Mouse (Mus musculus): ENCODE data around the gene Muc20. TPM values are rescaled to one million over a fixed set of nuclear protein-coding genes. Genes with fewer than 3 reads are reported as not detected.
A peak's percentile ranks its signal among the peaks of the same experiment; 100 is the strongest.

Gene Muc20
- not detected in 2 replicates for polyA plus RNA-seq (2012; ENCODE audit: insufficient read depth, insufficient read length, missing spikeins)

- no peak within 1 kb of the TSS for H3K4me3 ChIP-seq (ENCODE audit: insufficient read depth, low read depth, low read length)
- no peak within 1 kb of the TSS for H3K27ac ChIP-seq (replicated peaks; ENCODE audit: low read depth, low read length)
- H3K4me1 ChIP-seq (ENCODE audit: control insufficient read depth, insufficient read depth, insufficient read length, low read length): 0 out of 2 replicates have a peak, but pooled peaks cover 2% of the 10 kb centered on the region
Observed at GRCm38 (mm10) chr16:32797426-32797689, at the start of gene Muc20. Gene Muc20, minus strand, starts transcription at chr16:32797435.

- Histone ChIP-seq H3K27ac (replicated peaks; ENCODE audit: low read depth, low read length) (no peak overlapping the region), H3K4me1 (ENCODE audit: control insufficient read depth, insufficient read depth, insufficient read length, low read length) (no peaks in the 10 kb centered on the region), H3K4me3 (ENCODE audit: insufficient read depth, low read depth, low read length) (no peak overlapping the region)
Observed at GRCm38 (mm10) chr16:32831501-32831900, 34.3 kb upstream of the Muc20 start.

GRCm38 (mm10) chr16:32829104-32829503 lies 31.9 kb upstream of the Muc20 start:
- Histone ChIP-seq H3K4me3 (ENCODE audit: insufficient read depth, low read depth, low read length) (no peak overlapping the region), H3K27ac (replicated peaks; ENCODE audit: low read depth, low read length) (no peak overlapping the region), H3K4me1 (ENCODE audit: control insufficient read depth, insufficient read depth, insufficient read length, low read length) (no peaks in the 10 kb centered on the region)

- Histone ChIP-seq H3K4me3 (ENCODE audit: insufficient read depth, low read depth, low read length) (no peak overlapping the region), H3K4me1 (ENCODE audit: control insufficient read depth, insufficient read depth, insufficient read length, low read length) (peaks cover 5% of the 10 kb centered on the region; the same call in 1 of the 2 replicates)
Observed at GRCm38 (mm10) chr16:32826521-32826920, 29.3 kb upstream of the Muc20 start.

GRCm38 (mm10) chr16:32825380-32825779 lies 28.1 kb upstream of the Muc20 start:
- H3K27ac ChIP-seq (replicated peaks; ENCODE audit: low read depth, low read length): no peak overlapping the region
- H3K4me3 ChIP-seq (ENCODE audit: insufficient read depth, low read depth, low read length): no peak overlapping the region

More at GRCm38 (mm10) chr16:32826521-32826920, 29.3 kb upstream of the Muc20 start:
- H3K27ac ChIP-seq (replicated peaks; ENCODE audit: low read depth, low read length): no peak overlapping the region

GRCm38 (mm10) chr16:32824061-32824460 lies 26.8 kb upstream of the Muc20 start:
- Histone ChIP-seq H3K4me3 (ENCODE audit: insufficient read depth, low read depth, low read length) (no peak overlapping the region), H3K27ac (replicated peaks; ENCODE audit: low read depth, low read length) (no peak overlapping the region), H3K4me1 (ENCODE audit: control insufficient read depth, insufficient read depth, insufficient read length, low read length) (peaks cover 5% of the 10 kb centered on the region; the same call in 1 of the 2 replicates)

More at GRCm38 (mm10) chr16:32825380-32825779, 28.1 kb upstream of the Muc20 start:
- peaks cover 5% of the 10 kb centered on the region; the same call in 1 of the 2 replicates for H3K4me1 ChIP-seq (ENCODE audit: control insufficient read depth, insufficient read depth, insufficient read length, low read length)

DNA sequence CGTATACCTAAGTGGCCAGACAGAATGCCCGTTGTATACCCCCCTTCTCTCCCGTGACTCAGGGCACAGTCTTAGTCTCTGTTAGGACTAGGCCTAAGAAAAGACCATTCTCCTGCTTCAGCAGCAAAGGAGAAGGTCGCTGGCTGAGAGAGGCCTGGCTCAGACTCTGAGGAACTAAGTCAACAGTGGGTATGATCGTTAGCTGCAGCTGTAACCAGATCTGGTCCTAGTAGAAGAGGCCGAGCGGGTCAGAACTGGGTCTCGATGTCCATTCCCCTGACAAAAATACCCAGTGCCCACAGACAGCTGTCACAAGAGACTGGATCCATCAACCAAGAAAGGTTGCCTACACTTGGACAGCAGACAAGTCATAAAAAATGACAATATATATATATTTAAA lies 26.3 kb upstream of the Muc20 start:
- H3K4me1 ChIP-seq (ENCODE audit: control insufficient read depth, insufficient read depth, insufficient read length, low read length): peaks cover 5% of the 10 kb centered on the region; the same call in 1 of the 2 replicates
- 0 out of 2 replicates have a peak overlapping the region, but pooled peaks have one; percentile 51 for H3K27ac ChIP-seq (replicated peaks; ENCODE audit: low read depth, low read length)
- no peak overlapping the region for H3K4me3 ChIP-seq (ENCODE audit: insufficient read depth, low read depth, low read length)

GRCm38 (mm10) chr16:32822881-32823280 lies 25.6 kb upstream of the Muc20 start:
- Histone ChIP-seq H3K4me3 (ENCODE audit: insufficient read depth, low read depth, low read length) (no peak overlapping the region), H3K27ac (replicated peaks; ENCODE audit: low read depth, low read length) (peak overlapping the region; percentile 51; the same call in 1 of the 2 replicates), H3K4me1 (ENCODE audit: control insufficient read depth, insufficient read depth, insufficient read length, low read length) (peaks cover 5% of the 10 kb centered on the region; the same call in 1 of the 2 replicates)

DNA sequence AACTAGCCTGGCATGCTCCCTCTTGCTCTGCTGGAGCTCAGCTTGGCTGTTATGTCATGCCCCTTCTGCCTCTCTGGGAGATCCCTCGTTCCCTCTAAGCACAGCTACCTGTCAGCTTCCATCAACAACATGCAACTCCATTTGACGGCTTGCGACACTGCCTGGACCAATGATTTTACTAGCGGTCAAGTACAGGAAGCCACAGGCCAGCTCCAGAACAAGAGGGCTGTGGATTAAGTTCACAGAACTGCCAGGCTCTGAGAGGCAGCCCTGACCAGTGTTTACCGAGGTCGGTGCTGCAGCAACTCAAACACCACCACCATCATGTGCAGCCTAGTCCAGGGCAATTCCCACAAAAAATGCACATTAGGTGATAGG lies 25.2 kb upstream of the Muc20 start:
- H3K27ac ChIP-seq (replicated peaks; ENCODE audit: low read depth, low read length): peak overlapping the region; percentile 51
- peaks cover 5% of the 10 kb centered on the region; the same call in 1 of the 2 replicates for H3K4me1 ChIP-seq (ENCODE audit: control insufficient read depth, insufficient read depth, insufficient read length, low read length)
- no peak overlapping the region for H3K4me3 ChIP-seq (ENCODE audit: insufficient read depth, low read depth, low read length)

DNA sequence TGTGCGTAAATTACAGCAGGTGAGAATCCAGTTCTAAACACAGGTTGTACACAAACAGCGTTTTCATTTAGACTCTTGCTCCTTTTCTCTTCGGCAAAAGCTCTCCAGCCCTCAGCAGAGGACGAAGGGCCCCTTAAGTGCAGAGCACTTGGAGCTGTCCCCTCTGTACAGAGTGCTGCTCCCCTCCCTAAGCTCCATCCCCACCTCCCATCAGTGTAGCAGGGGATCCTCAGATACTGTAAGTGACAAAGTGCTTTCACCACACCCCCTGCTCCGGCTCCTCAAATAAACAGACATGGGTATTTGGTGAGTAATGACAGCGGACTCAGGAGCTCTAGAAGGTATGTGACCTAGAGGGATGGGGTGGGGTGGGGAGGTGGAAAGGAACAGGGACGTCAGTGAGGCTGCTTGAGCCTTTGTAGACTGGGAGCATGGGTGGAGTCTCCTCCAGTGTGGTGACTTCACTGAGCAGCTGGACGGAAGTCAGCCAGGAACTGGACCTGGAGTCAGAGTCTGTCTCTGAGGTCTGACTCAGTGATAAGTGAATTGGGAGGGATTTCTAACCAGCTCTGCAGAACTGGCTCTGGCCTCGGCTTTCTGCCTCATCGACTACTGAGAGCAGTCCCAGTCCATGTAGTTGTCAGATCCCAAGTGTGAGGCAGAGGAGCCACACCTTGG lies 24.7 kb upstream of the Muc20 start:
- Histone ChIP-seq H3K27ac (replicated peaks; ENCODE audit: low read depth, low read length) (peak overlapping the region; percentile 51), H3K4me3 (ENCODE audit: insufficient read depth, low read depth, low read length) (no peak overlapping the region)

GRCm38 (mm10) chr16:32818441-32818840 lies 21.2 kb upstream of the Muc20 start:
- Histone ChIP-seq H3K4me3 (ENCODE audit: insufficient read depth, low read depth, low read length) (no peak overlapping the region), H3K4me1 (ENCODE audit: control insufficient read depth, insufficient read depth, insufficient read length, low read length) (peaks cover 9% of the 10 kb centered on the region), H3K27ac (replicated peaks; ENCODE audit: low read depth, low read length) (no peak overlapping the region)

More for the DNA sequence above, 24.7 kb upstream of the Muc20 start:
- H3K4me1 ChIP-seq (ENCODE audit: control insufficient read depth, insufficient read depth, insufficient read length, low read length): peaks cover 5% of the 10 kb centered on the region; the same call in 1 of the 2 replicates

DNA sequence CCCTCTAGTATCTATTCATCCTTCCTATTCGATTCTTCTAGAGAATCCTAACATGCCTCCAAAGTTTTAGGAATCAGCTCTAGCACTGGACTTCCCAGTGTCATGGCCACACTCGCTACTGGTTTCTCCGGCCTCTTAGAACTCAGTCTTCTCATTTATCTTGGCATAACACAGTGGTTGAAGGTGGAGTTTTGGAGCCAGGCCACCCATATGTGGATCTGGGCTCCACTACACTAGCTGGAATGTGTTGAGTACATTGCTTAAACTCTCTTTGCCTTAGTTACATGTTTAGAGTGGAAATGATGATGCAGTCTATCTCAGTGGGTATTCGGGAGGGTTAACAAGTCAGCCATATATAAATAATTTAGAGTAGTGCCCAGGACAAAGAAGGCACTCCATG lies 20.8 kb upstream of the Muc20 start:
- H3K4me1 ChIP-seq (ENCODE audit: control insufficient read depth, insufficient read depth, insufficient read length, low read length): peaks cover 9% of the 10 kb centered on the region
- H3K27ac ChIP-seq (replicated peaks; ENCODE audit: low read depth, low read length): no peak overlapping the region

GRCm38 (mm10) chr16:32815160-32815605 lies 17.9 kb upstream of the Muc20 start:
- Histone ChIP-seq H3K27ac (replicated peaks; ENCODE audit: low read depth, low read length) (peak overlapping the region; percentile 10; the same call in 1 of the 2 replicates), H3K4me3 (ENCODE audit: insufficient read depth, low read depth, low read length) (peak overlapping the region; percentile 51)

More for the DNA sequence above, 20.8 kb upstream of the Muc20 start:
- H3K4me3 ChIP-seq (ENCODE audit: insufficient read depth, low read depth, low read length): no peak overlapping the region

DNA sequence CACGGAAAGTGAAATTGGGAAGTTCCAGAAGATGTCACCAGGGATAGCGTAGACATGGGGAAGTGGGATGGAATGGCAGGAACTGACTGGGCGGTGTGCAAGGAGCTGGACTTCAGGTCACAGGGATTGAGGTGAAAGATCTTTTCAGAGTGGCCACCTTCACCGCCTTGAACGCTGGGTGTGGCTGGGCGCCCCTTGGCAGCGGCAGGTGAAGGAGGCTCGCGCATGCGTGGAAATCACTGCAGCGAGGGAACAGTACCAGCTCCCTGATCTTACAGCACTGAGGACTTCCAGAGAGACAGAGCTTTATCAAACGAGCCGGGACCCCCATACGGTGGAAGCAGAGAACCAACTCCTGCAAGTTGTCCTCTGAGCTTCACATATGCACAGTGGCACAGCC lies 17.3 kb upstream of the Muc20 start:
- Histone ChIP-seq H3K4me1 (ENCODE audit: control insufficient read depth, insufficient read depth, insufficient read length, low read length) (peaks cover 4% of the 10 kb centered on the region), H3K4me3 (ENCODE audit: insufficient read depth, low read depth, low read length) (peak overlapping the region; percentile 51), H3K27ac (replicated peaks; ENCODE audit: low read depth, low read length) (peak overlapping the region; percentile 10; the same call in 1 of the 2 replicates)

More at GRCm38 (mm10) chr16:32815160-32815605, 17.9 kb upstream of the Muc20 start:
- H3K4me1 ChIP-seq (ENCODE audit: control insufficient read depth, insufficient read depth, insufficient read length, low read length): peaks cover 4% of the 10 kb centered on the region

DNA sequence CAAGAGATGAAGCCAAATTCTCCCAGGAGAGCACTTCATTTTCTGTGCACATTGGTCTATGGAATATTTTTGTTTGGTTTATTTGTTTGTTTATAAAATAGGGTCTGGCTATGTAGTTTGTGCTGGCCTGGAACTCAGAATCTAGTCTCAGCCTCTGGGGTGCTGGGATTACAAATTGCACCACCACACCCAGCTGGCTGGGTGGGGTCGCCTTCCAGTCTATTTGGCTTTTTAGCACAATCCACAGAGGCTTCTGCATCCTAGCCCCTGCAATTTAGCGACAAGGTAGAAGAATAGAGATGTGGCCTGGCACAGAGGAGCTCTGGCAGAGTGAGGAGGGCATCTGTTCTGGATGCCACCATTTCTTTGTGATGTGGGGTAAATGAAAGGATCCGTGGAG lies 16.5 kb upstream of the Muc20 start:
- Histone ChIP-seq H3K27ac (replicated peaks; ENCODE audit: low read depth, low read length) (peak overlapping the region; percentile 49), H3K4me1 (ENCODE audit: control insufficient read depth, insufficient read depth, insufficient read length, low read length) (peaks cover 4% of the 10 kb centered on the region), H3K4me3 (ENCODE audit: insufficient read depth, low read depth, low read length) (no peak overlapping the region)

GRCm38 (mm10) chr16:32813362-32813761 lies 16.1 kb upstream of the Muc20 start:
- Histone ChIP-seq H3K4me1 (ENCODE audit: control insufficient read depth, insufficient read depth, insufficient read length, low read length) (peaks cover 4% of the 10 kb centered on the region), H3K4me3 (ENCODE audit: insufficient read depth, low read depth, low read length) (peak overlapping the region; percentile 35; the same call in 1 of the 2 replicates), H3K27ac (replicated peaks; ENCODE audit: low read depth, low read length) (peak overlapping the region; percentile 49; the same call in 1 of the 2 replicates)
